Mouse (Mus musculus) liver, postnatal 0 days (tissue): Measurements from ENCODE around the gene Tgfbi.

ENCODE experiments used
- CTCF ChIP-seq: sonication (generic); IDR thresholded peaks from 2 replicates; pipeline ENCODE4 v1.5.1; 2016; ENCODE audit warnings: antibody characterized with exemption, low read depth
- EP300 ChIP-seq: IDR thresholded peaks from 2 replicates; pipeline ENCODE4 v1.6.1; 2016; ENCODE audit warnings: antibody characterized with exemption, low read depth, mild to moderate bottlenecking

DNA sequence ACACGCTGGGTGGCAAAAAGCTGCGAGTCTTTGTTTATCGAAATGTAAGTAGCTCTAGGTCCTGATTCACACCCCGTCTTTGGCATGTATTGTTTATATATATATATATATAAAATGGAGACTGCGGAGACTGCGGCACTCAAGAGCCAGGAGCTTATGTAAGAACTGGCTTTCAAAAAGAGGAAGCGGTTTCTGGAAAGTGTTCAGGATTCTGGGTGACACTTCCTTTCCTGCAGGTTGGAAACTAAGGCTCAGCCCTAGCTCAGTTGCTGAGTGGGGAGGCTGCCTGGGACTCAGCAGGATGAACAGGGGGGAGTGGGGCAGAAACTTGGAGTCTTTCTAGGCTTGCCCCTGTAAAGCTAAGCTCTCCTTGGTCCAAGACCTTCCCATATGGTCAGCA lies 22.0 kb downstream of the Tgfbi start:
- TF ChIP-seq EP300 (no peak), CTCF (no peak)
